Mouse (Mus musculus) c-Kit-negative CD71-positive TER-119-positive erythroid progenitor cells, embryonic 14.5 days (primary cell): ENCODE data around the gene Adprhl1.
A peak's percentile ranks its signal among the peaks of the same experiment; 100 is the strongest.

Experiments used
- DNase-seq: peaks from one replicate; pipeline ENCODE4 v3.0.0-alpha.2; 2013; ENCODE audit warnings: low read depth, low spot score

Gene Adprhl1

DNA sequence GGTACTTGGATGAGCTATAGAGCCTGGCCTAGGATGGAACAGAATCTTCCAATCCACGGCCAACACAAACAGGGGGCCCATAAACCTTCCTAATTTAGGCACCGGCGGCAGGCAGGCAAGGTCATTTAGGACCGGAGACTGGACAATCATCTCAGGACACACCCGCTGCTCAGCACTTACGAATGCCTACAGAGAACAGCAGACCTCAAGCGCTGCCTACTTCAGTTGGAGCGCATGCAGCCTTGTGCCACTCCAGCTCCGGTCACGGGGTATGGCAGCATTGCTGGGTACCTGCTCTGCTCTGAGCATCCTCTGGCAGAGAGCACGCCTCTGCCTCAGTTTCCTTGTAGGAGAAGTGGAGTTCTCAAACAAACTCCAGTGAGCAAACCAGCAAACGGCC lies 24.2 kb downstream of the Adprhl1 start:
- no peak for DNase-seq

DNA sequence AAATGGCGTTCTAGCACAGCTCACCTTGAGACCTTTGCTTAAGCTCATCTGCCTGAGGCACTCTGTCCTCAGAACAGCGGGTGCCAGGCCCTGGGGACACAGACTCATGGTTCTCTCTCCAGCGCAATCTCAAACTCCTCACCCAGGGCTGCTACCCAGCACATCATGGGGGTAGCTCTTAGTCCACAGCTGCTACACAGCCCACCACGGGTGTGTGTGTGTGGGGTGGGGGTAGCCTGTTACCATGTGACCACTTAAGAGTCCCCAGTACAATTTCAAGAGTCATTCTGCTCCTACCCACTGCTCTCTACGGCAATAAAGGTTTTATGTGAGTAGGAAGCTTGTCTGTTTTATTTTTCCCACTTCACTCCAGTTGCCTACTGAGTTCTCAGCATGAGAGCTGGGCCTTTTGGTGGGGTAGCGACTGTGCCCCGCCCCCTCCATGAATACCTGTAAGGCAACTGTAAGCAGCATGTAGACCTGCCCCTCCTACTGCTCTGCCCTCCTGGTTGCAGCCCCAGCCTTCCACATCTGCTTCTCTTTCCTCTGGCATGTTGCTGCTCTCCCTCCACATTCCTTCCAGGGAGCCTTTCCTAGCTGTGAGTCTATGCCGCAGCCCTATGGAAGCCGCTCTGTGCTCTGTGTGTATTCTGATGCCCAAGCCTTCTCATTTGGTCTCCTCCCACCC lies 24.9 kb downstream of the Adprhl1 start:
- DNase-seq: no peak

DNA sequence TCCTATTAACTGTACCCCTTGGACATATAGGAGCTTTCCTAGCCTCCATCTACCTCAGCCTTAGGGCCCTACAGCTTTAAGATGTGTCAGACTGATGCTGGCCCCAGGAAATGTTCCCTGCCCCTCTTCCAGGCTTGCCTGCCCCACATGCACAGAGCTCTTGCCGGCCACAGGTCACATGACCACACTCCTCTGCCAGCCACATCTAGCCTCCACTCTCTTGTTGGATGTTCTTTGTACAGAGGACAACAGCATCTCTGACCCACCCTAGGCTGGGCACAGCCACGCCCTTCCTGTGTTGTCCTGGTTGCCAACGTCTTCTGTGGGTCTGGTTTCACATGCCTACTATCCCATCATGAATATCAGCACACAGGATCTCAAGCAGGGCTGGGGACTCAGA lies 26.8 kb downstream of the Adprhl1 start:
- DNase-seq: no peak

DNA sequence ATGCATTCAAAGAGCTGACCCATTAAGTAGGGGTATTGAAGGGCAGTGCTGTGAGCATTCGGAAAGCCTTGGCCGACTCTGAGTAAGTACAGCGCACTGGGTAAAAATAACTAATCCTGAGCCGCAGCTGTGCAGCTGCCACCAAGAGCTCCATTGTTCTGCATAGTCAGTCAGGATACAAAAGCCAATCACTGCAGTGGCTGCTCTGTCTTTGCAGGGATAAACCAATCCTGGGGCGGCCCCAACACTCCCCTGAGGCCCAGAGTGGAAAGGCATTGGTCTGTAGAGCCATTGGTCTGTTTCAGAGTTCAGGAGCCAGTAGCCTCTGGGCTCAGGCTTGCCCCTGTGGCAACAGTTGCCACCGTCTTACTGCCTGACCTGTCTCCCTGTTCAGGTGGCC lies 27.7 kb downstream of the Adprhl1 start:
- DNase-seq: no peak

DNA sequence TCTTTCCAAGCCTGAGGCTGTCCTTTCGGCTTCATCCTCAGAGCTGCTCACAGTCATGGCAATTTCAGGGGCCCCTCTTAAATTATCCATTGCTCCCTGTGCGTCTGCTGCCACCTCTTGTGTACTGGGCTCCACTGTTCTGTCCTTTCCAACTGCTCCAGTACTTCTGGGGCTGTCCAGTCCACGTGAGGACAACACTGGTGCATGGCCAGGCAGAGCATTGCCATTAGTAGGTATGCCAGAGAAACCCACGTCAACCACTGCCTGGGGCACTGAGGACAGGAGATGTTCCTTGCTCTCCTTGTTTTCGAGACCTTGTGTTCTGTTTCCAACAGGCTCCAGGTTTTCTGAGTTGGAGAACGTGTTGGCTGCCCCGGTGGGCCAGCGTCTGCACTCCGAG lies 29.5 kb downstream of the Adprhl1 start:
- no peak for DNase-seq

DNA sequence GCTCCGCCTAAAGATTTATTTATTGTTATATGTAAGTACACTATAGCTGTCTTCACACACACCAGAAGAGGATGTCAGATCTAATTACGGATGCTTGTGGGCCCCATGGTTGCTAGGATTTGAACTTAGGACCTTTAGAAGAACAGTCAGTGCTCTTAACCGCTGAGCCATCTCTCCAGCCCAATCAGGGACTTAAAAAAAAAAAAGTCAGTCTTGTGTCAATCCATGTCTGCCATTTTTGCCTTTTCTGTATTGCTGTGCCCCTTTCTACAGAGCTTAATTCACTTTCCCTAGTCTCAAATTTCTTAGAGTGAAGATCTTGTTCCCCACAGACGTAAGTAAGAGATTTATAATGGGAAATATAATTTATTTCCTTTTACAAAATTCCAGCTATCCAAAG lies 35.5 kb downstream of the Adprhl1 start:
- DNase-seq: no peak

DNA sequence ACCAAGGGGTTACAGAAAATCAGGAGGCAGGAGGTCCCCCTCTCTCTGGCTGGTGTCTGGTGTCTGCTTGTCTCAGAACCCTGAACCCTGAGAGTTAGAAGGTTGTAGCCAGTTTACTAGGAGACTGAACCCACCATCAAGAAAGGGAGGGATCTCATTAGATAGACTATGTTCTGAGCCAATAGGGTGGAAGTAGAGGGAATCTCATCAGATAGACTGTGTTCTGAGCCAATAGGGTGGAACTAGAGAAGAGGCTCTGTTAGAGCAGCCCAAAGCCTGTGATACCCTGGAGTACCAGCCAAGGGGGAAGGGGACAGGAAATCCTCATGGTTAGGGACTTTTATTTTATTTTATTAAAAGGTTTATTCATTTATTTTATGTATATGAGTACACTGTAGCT lies 36.0 kb downstream of the Adprhl1 start:
- DNase-seq: no peak

DNA sequence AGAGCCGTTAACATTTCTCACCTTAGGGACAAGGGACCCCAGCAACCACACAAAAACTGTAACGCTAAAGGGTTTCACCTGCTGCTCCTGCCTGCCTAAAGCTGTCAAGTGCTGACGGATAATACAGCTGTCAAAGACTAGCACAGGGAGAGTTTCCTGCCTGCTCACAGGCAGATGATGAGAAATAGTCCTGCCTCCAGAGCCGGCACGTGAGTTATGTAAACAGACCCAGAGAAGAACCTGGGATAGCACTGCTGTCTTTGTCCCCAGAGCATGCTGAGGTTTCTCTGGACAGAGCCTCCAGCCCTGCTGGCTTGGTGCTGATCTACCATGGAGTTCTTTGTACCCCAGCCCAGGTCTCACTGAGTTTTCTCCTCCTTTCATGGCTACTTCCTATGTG lies 36.9 kb downstream of the Adprhl1 start:
- DNase-seq: no peak

DNA sequence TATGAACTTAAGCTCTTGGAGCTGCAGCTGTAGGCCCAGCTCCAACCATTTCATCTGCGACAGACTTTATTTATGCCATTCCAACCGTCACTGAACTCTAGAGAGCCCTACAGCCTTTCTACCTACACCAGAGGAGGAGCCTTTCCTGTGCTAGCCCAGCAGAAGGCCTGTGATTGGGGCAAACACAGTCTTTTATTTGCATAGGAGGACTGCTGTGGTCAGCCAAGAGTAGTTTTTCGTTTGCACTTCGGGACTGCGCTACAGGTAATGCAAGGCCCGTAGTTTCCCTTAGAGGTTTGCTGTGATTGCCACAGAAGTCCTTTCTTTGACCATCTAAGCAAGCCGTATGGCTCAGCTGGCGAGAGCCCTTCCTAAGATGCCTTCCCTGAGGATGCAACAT lies 37.6 kb downstream of the Adprhl1 start:
- DNase-seq: no peak

DNA sequence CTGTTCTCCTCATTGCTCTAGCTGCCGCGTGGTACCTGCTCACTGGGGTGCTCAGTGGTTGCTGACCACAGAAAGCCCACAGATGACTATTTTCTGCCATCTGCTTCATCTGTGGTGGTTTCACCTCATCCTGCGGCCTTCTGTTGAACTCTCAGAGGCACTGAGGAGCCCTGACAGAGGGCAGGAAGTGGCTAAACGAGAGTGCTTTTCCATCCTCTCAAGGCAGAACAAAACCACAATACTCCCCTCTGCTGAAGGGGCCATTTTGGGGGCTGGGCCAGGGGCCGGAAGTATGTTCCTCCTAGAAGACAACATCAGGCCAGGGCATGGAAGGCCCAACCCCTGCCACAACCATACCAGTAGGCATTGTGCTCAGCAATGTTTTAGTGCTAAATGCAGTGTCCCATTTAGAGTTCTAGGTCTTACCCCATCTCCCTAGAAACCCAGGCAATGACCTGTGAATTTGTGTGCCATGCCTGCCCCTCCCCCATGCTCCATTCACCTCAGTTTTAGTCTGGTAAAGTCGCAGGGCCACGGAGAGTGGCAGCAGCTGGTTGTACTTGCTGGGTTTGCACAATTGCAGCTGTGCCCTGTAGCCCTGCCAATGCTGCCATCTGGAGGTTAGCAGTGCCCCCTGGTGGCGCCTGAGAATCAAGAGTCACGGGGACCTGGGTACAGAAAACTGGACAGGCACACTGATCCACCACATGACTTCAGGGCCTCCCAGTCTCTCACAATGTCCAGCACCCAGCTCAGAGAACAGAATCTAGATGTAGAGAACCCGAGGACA lies 40.3 kb downstream of the Adprhl1 start:
- peak; percentile 75 for DNase-seq

DNA sequence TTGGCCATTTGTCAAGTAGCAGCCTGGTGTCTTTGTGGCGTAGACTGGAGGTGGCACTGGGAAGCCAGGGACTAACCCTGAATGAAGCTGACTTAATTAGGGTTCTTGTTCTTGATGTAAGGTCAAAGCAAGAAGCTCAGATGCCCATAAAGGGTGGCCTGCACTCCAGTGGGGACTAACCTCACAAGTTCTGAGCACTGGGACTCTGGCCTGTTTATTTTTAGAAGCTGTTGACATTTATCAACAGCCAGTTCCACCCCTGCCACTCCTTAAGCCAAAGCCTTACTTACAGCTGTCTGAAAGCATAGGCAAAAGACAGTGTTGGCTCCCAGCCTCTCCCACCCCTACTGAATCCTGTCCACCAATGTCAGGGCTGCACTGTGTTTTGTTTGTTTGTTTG lies 44.2 kb downstream of the Adprhl1 start:
- DNase-seq: no peak

DNA sequence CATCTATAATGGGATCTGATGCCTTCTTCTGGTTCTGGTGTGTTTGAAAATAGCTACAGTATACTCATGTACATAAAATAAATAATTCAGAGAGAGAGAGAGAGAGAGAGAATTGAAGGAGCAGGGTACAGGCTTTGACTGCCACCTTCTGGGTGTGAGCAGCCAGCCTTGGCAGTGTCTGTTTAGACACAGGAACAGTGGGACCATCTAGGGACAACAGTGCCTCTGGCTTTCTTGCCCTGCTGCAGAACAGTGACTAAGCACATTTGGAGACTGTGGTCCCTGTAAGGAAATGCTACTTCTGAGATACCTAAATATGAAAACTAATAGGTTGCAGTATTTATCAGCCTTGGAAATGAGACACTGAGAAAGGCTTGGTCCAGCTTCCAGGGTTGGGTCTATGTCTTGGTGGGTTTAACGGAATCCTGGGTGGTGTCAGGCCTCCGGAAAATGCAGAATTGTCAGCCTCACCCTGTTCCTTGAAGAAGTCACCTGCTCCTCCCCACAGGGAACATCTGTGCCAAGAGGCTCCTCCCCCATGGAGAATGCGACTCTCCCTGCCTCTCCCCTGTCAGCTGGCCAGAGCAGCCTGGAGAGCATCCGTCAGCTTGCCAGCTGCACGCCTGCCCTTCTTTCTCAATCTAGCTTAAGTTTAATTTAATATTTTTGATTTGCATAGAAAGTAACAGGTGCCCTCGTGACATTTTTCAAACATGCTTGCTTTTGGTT lies 45.2 kb downstream of the Adprhl1 start:
- DNase-seq: peak; percentile 68

DNA sequence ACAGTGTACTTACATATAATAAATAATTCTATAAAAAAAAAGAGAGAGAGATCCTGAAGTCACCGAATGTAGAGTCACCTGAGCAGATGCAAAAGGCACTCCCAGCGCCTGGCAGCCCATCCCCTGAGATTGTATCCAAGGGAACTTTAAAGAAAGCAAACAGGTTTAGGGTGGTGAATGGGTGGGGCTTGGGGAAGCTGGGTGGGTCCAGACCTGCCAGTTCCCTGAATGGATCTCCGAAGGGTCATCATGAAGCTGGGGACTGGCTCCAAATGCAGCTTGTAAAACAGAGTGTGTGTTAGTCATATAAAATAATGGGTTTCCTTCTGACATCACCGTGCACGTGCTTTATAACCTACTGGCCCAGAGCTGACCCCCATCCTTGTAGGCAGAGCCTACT lies 47.7 kb downstream of the Adprhl1 start:
- no peak for DNase-seq

DNA sequence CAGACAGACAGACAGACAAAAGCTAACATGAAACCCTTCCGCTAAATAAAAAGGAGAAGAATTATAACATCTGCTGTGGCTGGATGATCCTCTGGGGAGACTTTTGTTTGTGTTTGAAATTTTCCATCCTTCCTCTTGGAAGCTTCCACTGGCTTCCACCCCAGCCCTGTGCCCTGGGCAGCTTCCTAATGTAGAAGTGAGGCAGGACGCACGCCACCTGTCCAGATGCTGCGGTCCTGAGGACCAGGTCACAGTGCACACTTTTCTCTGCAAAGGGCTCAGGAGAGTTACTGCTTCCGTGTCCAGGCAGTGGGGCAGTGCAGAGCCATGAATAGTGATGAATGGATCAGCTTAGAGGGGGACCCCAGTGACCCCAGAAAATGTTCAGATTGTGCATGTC lies 48.7 kb downstream of the Adprhl1 start:
- no peak for DNase-seq

DNA sequence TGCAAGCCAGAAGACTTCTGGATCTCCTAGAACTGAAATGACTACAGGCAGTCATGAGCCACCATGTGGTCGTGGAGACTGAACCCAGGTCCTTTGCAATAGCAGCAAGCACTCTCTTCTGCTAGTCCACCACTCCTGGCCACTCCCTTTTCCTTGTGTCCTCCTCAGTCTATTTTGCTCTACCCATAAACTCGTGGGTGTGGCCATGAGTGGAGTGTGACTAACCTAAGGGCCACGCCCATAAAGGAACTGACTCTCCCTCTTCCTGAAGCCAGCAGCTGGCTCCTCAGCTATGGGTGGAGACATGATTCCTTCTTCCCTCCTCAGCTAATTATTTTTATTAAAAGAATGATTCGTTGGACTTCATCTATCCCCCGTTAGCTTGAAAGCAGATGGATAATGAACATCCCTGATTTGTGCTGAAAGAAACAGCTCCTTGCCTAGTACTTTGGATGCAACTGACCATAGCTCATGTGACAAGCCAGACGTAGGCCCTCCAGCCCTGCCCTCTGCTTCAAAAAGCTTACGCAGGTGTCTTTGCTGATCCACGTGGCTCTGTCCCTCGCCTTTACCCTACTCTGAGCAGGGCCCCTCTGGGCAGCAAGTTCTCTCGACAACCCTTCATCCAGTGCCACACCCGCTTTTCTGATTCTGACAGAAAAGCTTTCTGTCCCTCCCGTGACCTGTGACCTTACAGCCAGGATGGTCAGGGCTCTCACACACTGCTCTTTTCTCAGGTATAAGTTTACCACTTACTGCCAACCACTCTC lies 49.4 kb downstream of the Adprhl1 start:
- peak; percentile 81 for DNase-seq

DNA sequence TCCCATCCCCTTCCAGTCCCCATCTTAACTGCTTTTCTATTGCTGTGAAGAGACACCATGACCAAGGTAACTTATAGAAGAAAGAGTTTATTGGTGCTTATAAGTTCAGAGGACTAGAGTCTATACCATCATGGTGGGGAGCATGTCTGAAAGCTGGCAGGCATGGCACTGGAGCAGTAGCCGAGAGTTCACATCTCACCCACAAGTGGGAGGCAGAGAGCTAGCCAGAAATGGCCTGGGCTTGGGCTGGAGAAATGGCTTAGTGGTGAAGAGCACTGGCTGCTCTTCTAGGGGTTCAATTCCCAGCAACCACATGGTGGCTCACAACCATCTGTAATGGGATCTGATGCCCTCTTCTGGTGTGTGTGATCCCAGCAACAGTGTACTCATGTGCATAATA lies 50.5 kb downstream of the Adprhl1 start:
- DNase-seq: no peak

DNA sequence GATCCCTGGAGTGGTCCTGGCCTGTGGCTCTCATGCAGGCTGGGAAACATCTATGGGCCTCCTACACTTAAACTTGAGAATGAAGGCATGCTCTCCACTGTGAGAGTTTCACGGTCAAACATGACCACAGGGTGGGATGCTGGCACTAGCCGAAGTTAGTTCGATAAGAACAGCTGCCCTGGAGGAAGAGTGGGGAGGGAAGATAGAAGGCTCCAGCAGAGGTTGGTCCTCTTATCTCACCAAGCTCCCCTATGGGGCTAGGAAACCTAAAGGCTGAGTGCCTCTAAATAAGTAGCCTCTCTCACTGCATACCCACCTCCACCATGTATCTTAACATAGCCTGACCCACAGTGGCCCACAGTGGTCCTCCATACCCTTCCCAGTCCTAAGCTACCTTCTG lies 51.2 kb downstream of the Adprhl1 start:
- DNase-seq: peak; percentile 68

DNA sequence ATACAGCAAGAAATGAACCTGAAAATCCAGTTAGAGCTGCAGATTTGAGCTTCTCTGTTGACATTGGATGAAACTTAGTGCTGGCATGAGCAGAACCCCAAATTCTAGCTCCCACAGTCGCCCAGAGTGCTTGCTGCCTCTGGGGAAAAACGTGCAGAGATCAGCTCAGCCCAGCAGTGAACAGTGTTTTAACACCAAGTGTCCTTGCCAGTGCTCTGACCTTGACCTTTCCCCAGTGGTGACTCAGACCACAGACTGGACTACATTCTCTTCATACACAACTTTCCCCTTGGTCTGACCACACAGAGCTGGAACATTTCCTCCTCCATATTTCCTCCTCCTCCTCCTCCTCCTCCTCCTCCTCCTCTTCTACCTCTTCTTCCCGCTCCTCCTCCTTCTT lies 51.9 kb downstream of the Adprhl1 start:
- DNase-seq: no peak

DNA sequence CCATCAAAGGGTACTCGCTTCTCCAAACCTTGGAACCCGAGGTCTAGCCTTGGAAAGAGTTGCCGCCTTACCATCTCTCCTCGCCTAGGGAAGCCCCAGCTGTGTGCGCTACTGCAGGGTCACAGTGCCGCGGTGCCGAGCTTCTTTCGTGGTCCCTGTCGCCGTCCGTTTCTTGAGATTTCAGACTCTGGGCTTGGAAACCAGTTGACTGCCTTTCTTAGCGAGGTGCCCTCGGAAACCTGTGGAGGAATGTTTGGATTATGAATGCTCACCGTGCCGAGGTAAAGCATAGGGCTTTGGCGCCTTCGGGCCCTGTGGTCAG lies 53.0 kb downstream of the Adprhl1 start:
- DNase-seq: no peak

DNA sequence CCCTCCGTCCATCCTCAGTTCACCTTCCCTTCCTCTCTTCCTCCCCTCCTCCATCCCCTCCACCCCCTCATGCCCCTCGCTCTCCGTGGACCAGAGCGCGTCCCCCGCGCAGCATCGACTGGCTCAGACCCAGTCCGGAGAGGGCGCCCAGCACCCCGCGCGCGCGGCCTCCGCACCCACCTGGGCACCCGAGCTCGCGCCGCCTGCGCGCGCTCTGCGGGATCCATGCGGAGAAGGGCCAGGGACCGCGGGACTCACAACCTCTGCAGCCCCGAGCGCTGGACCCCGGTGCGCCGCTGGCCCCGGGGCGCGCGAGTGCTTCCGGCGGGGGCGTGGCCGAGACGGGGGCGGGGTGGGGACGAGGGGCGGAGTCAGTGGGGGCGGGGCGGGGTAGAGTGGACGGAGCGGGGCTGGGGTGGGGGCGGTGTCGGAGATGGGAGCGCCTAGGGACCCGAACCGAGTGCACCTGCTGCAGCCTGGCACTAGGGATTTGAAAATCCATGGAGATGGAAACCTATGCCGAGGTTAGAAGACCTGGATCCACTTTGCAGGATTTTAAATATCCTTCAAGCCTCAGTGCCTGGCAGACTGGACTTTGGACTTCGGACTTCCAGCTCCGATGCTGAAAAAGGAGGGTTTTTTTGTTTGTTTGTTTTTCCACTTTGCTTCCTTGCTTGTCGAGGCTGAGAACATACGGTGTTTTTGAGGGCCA lies 53.5 kb downstream of the Adprhl1 start, which contains the start of gene Grtp1:
TSS of gene Grtp1 (minus strand) at position 320 of the 712 bp plus-strand sequence.
- no peak for DNase-seq

DNA sequence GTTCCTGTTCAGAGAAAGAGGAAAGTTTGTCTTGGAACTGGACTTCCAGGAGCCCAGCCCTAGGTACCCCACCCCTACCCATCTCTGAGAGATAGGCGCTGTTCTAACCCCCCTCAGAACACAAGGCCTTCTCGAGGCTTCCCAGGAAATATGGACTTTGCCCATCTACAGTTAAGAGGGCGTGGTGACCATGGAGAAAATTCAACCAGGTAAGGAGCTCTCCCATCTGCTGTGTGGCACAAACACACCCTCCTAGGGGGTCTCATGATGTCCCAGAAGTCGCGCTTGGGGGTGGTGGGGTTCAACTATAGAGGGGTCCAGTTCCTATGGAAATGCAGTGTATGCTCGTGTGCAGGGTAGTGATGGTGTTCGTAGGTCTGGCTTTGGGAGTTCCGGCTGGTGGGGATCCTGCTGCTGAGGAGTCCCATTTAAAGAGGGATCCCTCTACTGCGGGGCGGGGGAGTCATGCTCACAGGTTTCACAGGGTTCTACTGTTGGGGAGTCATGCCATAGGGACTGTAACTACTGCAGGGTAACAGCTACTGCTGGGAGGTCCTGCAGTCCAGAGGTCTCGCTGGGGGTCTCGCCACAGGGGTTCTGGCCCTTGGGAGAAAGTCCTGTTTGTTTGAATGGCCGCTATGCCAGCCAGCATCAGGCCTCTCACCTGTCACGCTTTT lies 54.4 kb downstream of the Adprhl1 start:
- DNase-seq: no peak
